Comparison of ENCODE assay signal across 18 mouse cellular contexts in genomic region chr1:92424714-92425113, GRCm38 (mm10). TPM values are rescaled to one million over a fixed set of nuclear protein-coding genes. Genes with fewer than 3 reads are reported as not detected.
DNase-seq lines count a peak whose midpoint lies in the region; ATAC-seq and TF ChIP-seq lines count a peak whose summit lies in the region.
"Had no signal": no experiment of that assay in that cellular context is flagged by ENCODE, and none has a peak within 500 bp of the region (broad histone marks: within the 10 kb centered on the region; RNA-seq: fewer than 3 reads in every experiment).

No protein-coding gene starts in this region.

- no peak overlapping the region for H3K9ac ChIP-seq in hindbrain, embryonic 14.5 days
- H3K9ac ChIP-seq in midbrain, postnatal 0 days (replicated peaks; ENCODE audit: low read length, poor library complexity, severe bottlenecking) = peak overlapping the region; percentile 19; the same call in 1 of the 2 replicates
- H3K9ac ChIP-seq in midbrain, embryonic 16.5 days (ENCODE audit: low read depth, low read length) = no peak overlapping the region
- no peak overlapping the region for H3K9ac ChIP-seq in embryonic facial prominence, embryonic 15.5 days
- H3K9ac ChIP-seq: forebrain, embryonic 13.5 days; forebrain, postnatal 0 days; heart, embryonic 12.5 days; hindbrain, embryonic 12.5 days had no signal

- H3K4me2 ChIP-seq in hindbrain, embryonic 14.5 days (replicated peaks) = no peak overlapping the region
- no peak overlapping the region for H3K4me2 ChIP-seq in midbrain, postnatal 0 days (ENCODE audit: low read depth, low read length, poor library complexity, severe bottlenecking)
- H3K4me2 ChIP-seq in midbrain, embryonic 16.5 days (ENCODE audit: low read length) = no peak overlapping the region
- H3K4me2 ChIP-seq in embryonic facial prominence, embryonic 15.5 days (replicated peaks) = no peak overlapping the region
- H3K4me2 ChIP-seq: forebrain, embryonic 13.5 days; heart, embryonic 12.5 days; hindbrain, embryonic 12.5 days had no signal

- no peak overlapping the region for H3K4me3 ChIP-seq in hindbrain, embryonic 10.5 days
- no peak overlapping the region for H3K4me3 ChIP-seq in hindbrain, embryonic 14.5 days (replicated peaks; ENCODE audit: low read length)
- no peak overlapping the region for H3K4me3 ChIP-seq in midbrain, postnatal 0 days (ENCODE audit: low read depth, low read length)
- no peak overlapping the region for H3K4me3 ChIP-seq in midbrain, embryonic 16.5 days (ENCODE audit: low read depth, low read length)
- no peak overlapping the region for H3K4me3 ChIP-seq in embryonic facial prominence, embryonic 10.5 days
- H3K4me3 ChIP-seq in embryonic facial prominence, embryonic 15.5 days (replicated peaks) = no peak overlapping the region
- H3K4me3 ChIP-seq: forebrain, embryonic 13.5 days; heart, embryonic 12.5 days; hindbrain, embryonic 12.5 days had no signal

- ATAC-seq in hindbrain, embryonic 14.5 days (ENCODE audit: low FRiP score) = no peak
- no peak for ATAC-seq in midbrain, postnatal 0 days (ENCODE audit: low FRiP score)
- no peak for ATAC-seq in midbrain, embryonic 16.5 days
- peak; percentile 57; the same call in 1 of the 2 replicates for ATAC-seq in embryonic facial prominence, embryonic 15.5 days (ENCODE audit: insufficient number of reproducible peaks, low FRiP score, low TSS enrichment, low read depth)
- ATAC-seq: forebrain, embryonic 13.5 days; forebrain, postnatal 0 days; intestine, embryonic 16.5 days had no signal

- no peaks in the 10 kb centered on the region for H3K9me3 ChIP-seq in hindbrain, embryonic 10.5 days
- H3K9me3 ChIP-seq in hindbrain, embryonic 14.5 days (ENCODE audit: control insufficient read depth, low read length) = no peaks in the 10 kb centered on the region
- no peaks in the 10 kb centered on the region for H3K9me3 ChIP-seq in midbrain, postnatal 0 days (ENCODE audit: low read length)
- H3K9me3 ChIP-seq in midbrain, embryonic 16.5 days (replicated peaks; ENCODE audit: control insufficient read depth, low read length, poor library complexity, severe bottlenecking) = 0 out of 2 replicates have a peak, but pooled peaks cover 2% of the 10 kb centered on the region
- no peaks in the 10 kb centered on the region for H3K9me3 ChIP-seq in embryonic facial prominence, embryonic 10.5 days
- H3K9me3 ChIP-seq in embryonic facial prominence, embryonic 15.5 days (replicated peaks) = no peaks in the 10 kb centered on the region
- H3K9me3 ChIP-seq: forebrain, embryonic 13.5 days; hindbrain, embryonic 12.5 days had no signal

- TF ChIP-seq CTCF in midbrain, postnatal 0 days (IDR thresholded peaks at IDR 0.05) = no peak

- H3K36me3 ChIP-seq in hindbrain, embryonic 10.5 days = no peaks in the 10 kb centered on the region
- no peaks in the 10 kb centered on the region for H3K36me3 ChIP-seq in hindbrain, embryonic 14.5 days (replicated peaks; ENCODE audit: control insufficient read depth, insufficient read depth)
- no peaks in the 10 kb centered on the region for H3K36me3 ChIP-seq in midbrain, postnatal 0 days (ENCODE audit: insufficient read depth, low read length)
- H3K36me3 ChIP-seq in midbrain, embryonic 16.5 days (ENCODE audit: control insufficient read depth, insufficient read depth, low read length) = no peaks in the 10 kb centered on the region
- no peaks in the 10 kb centered on the region for H3K36me3 ChIP-seq in embryonic facial prominence, embryonic 10.5 days (replicated peaks)
- no peaks in the 10 kb centered on the region for H3K36me3 ChIP-seq in embryonic facial prominence, embryonic 15.5 days
- H3K36me3 ChIP-seq: heart, embryonic 12.5 days; hindbrain, embryonic 12.5 days had no signal

- 63% methylated on average over 7 of the region's 7 CpGs for WGBS in hindbrain, embryonic 10.5 days
- WGBS in hindbrain, embryonic 14.5 days = 58% methylated on average over 7 of the region's 7 CpGs
- 49% methylated on average over 7 of the region's 7 CpGs for WGBS in midbrain, postnatal 0 days
- WGBS in midbrain, embryonic 16.5 days = 55% methylated on average over 7 of the region's 7 CpGs
- 65% methylated on average over 7 of the region's 7 CpGs for WGBS in embryonic facial prominence, embryonic 10.5 days
- WGBS in embryonic facial prominence, embryonic 15.5 days = 48% methylated on average over 7 of the region's 7 CpGs

- DNase-seq in hindbrain, embryonic 10.5 days (ENCODE audit: low spot score) = no peak
- DNase-seq in hindbrain, embryonic 14.5 days (ENCODE audit: low spot score) = no peak
- peak; percentile 21 for DNase-seq in midbrain, postnatal 0 days (ENCODE audit: low spot score)
- no peak for DNase-seq in embryonic facial prominence, embryonic 10.5 days (ENCODE audit: low spot score)
- DNase-seq in heart, postnatal 36 days = no peak
- DNase-seq: adrenal gland, adult 8-10 months; cerebellum, adult 18-20 months; cerebellum, adult 9-11 months; cerebellum, postnatal 36 days; forebrain, postnatal 0 days; gastrocnemius, postnatal 10 days; kidney, adult 2 months had no signal

- H3K27ac ChIP-seq in hindbrain, embryonic 10.5 days = 0 out of 2 replicates have a peak overlapping the region, but pooled peaks have one; percentile 62
- no peak overlapping the region for H3K27ac ChIP-seq in hindbrain, embryonic 14.5 days
- H3K27ac ChIP-seq in midbrain, postnatal 0 days (ENCODE audit: low read depth, low read length) = no peak overlapping the region
- H3K27ac ChIP-seq in midbrain, embryonic 16.5 days (ENCODE audit: low read length) = no peak overlapping the region
- 0 out of 2 replicates have a peak overlapping the region, but pooled peaks have one; percentile 40 for H3K27ac ChIP-seq in embryonic facial prominence, embryonic 10.5 days (replicated peaks)
- no peak overlapping the region for H3K27ac ChIP-seq in embryonic facial prominence, embryonic 15.5 days (replicated peaks)
- H3K27ac ChIP-seq: forebrain, embryonic 13.5 days; hindbrain, embryonic 12.5 days had no signal

- H3K27me3 ChIP-seq in hindbrain, embryonic 10.5 days (ENCODE audit: insufficient read depth, poor library complexity, severe bottlenecking) = no peaks in the 10 kb centered on the region
- H3K27me3 ChIP-seq in hindbrain, embryonic 14.5 days (ENCODE audit: control insufficient read depth, insufficient read depth, low read length) = no peaks in the 10 kb centered on the region
- H3K27me3 ChIP-seq in midbrain, postnatal 0 days (ENCODE audit: insufficient read depth, low read length) = no peaks in the 10 kb centered on the region
- H3K27me3 ChIP-seq in midbrain, embryonic 16.5 days (ENCODE audit: control insufficient read depth, insufficient read depth, low read depth, low read length) = no peaks in the 10 kb centered on the region
- H3K27me3 ChIP-seq in embryonic facial prominence, embryonic 10.5 days (replicated peaks; ENCODE audit: low read depth, poor library complexity, severe bottlenecking) = no peaks in the 10 kb centered on the region
- H3K27me3 ChIP-seq in embryonic facial prominence, embryonic 15.5 days = no peaks in the 10 kb centered on the region
- H3K27me3 ChIP-seq: forebrain, embryonic 13.5 days; heart, embryonic 12.5 days; hindbrain, embryonic 12.5 days had no signal

- peaks cover 3% of the 10 kb centered on the region; the same call in 1 of the 2 replicates for H3K4me1 ChIP-seq in hindbrain, embryonic 10.5 days (replicated peaks)
- H3K4me1 ChIP-seq in hindbrain, embryonic 14.5 days (replicated peaks; ENCODE audit: control insufficient read depth, insufficient read depth, low read length) = 0 out of 2 replicates have a peak, but pooled peaks cover 4% of the 10 kb centered on the region
- no peaks in the 10 kb centered on the region for H3K4me1 ChIP-seq in midbrain, postnatal 0 days (ENCODE audit: insufficient read depth, low read length)
- H3K4me1 ChIP-seq in midbrain, embryonic 16.5 days (ENCODE audit: control insufficient read depth, insufficient read depth, low read length) = no peaks in the 10 kb centered on the region
- H3K4me1 ChIP-seq in embryonic facial prominence, embryonic 10.5 days = peaks cover 7% of the 10 kb centered on the region
- no peaks in the 10 kb centered on the region for H3K4me1 ChIP-seq in embryonic facial prominence, embryonic 15.5 days
- H3K4me1 ChIP-seq: forebrain, embryonic 13.5 days; heart, embryonic 12.5 days had no signal

- intact Hi-C loops in heart, postnatal 36 days (cut with DNase I) = no loop called here

RNA-seq across cellular contexts. Expression of gene Ndufa10, which starts 48.9 kb away (rescaled TPM):
- polyA plus RNA-seq in hindbrain, embryonic 10.5 days (2016; fragmentation: Nextera tagmentation; extraction: Ambion mirVana) = 291 and 296 TPM in 2 replicates
- 291 and 311 TPM in 2 replicates for polyA plus RNA-seq in hindbrain, embryonic 14.5 days (2014; fragmentation: Nextera tagmentation; extraction: Ambion mirVana)
- total RNA-seq in midbrain, postnatal 0 days (2014; rRNA removed) = 168 and 219 TPM in 2 replicates
- polyA plus RNA-seq in midbrain, postnatal 0 days (2015; fragmentation: Nextera tagmentation; extraction: Ambion mirVana) = 329 and 363 TPM in 2 replicates
- 300 and 309 TPM in 2 replicates for polyA plus RNA-seq in midbrain, embryonic 16.5 days (2015; fragmentation: Nextera tagmentation; extraction: Ambion mirVana)
- polyA plus RNA-seq in embryonic facial prominence, embryonic 10.5 days (2016; fragmentation: Nextera tagmentation; extraction: Ambion mirVana) = 319 and 321 TPM in 2 replicates
- 249 and 278 TPM in 2 replicates for polyA plus RNA-seq in embryonic facial prominence, embryonic 15.5 days (2015; fragmentation: Nextera tagmentation; extraction: Ambion mirVana)
- total RNA-seq in heart, postnatal 36 days (2021) = 1,000 to 10,000 TPM in 1 of 2 experiments, 100 to 1,000 TPM in 1; 980 to 1,105 TPM

Comparison
In these comparisons a context has a peak if more than half of its experiments do, and no peak if none do; other contexts are left out.
1. H3K27ac ChIP-seq: peak in hindbrain, embryonic 10.5 days (single experiment) and embryonic facial prominence, embryonic 10.5 days (single experiment); none in hindbrain, embryonic 14.5 days (single experiment), midbrain, postnatal 0 days (single experiment), midbrain, embryonic 16.5 days (single experiment) and embryonic facial prominence, embryonic 15.5 days (single experiment).